Mouse (Mus musculus) heart, adult 2 months (tissue): ENCODE data around the gene Kbtbd2. TPM values are rescaled to one million over a fixed set of nuclear protein-coding genes. Genes with fewer than 3 reads are reported as not detected.

Source experiments
- DNase-seq, 2 experiments: peaks; one replicate each; pipeline ENCODE4 v3.0.0; 2021
- H3K27ac ChIP-seq: fragments of 200-600 bp; 2 replicates; pipeline ENCODE4 v1.8.1; 2022
- H3K27me3 ChIP-seq: fragments of 200-500 bp; 2 replicates; pipeline ENCODE4 v1.6.1; 2012; ENCODE audit warnings: mild to moderate bottlenecking, low read length, inconsistent platforms, mixed read lengths; ENCODE audit not compliant: control insufficient read depth, insufficient read depth
- H3K36me3 ChIP-seq: fragments of 200-500 bp; 2 replicates; pipeline ENCODE4 v1.6.1; 2012; ENCODE audit warnings: low read length, inconsistent platforms; ENCODE audit not compliant: control insufficient read depth, insufficient read depth
- H3K4me1 ChIP-seq: fragments of 200-500 bp; 2 replicates; pipeline ENCODE4 v1.6.1; 2011; ENCODE audit warnings: low read length; ENCODE audit not compliant: control insufficient read depth, insufficient read depth
- H3K4me3 ChIP-seq: fragments of 200-600 bp; 2 replicates; pipeline ENCODE4 v1.8.1; 2022
- H3K79me2 ChIP-seq: fragments of 200-500 bp; replicated peaks from 2 replicates; pipeline ENCODE4 v1.6.1; 2012; ENCODE audit warnings: mild to moderate bottlenecking, inconsistent platforms, low read length, moderate library complexity, mixed read lengths; ENCODE audit not compliant: control insufficient read depth, insufficient read depth
- H3K9ac ChIP-seq: fragments of 200-500 bp; 2 replicates; pipeline ENCODE4 v1.6.1; 2012; ENCODE audit warnings: low read depth, mild to moderate bottlenecking, control low read depth, inconsistent platforms, low read length, mixed read lengths
- CTCF ChIP-seq: fragments of 200-600 bp; IDR thresholded peaks from 2 replicates; pipeline ENCODE4 v1.8.1; 2022; ENCODE audit warnings: antibody characterized with exemption, mild to moderate bottlenecking, moderate library complexity
- EP300 ChIP-seq: fragments of 200-500 bp; IDR thresholded peaks from 2 replicates; pipeline ENCODE4 v1.6.1; 2011; ENCODE audit warnings: low read depth, low read length, control low read depth; ENCODE audit not compliant: insufficient read depth
- POLR2A ChIP-seq: fragments of 200-500 bp; IDR thresholded peaks from 2 replicates; pipeline ENCODE4 v1.6.1; 2011; ENCODE audit warnings: mild to moderate bottlenecking, low read depth, low read length, control low read depth; ENCODE audit not compliant: insufficient read depth
- WGBS: fragments of 180-500 bp; shearing (Covaris S2); methylation state at CpG from one replicate; pipeline ENCODE4 v1.1.7; 2018; 5-methylcytosine and 5-hydroxymethylcytosine counted together
- intact Hi-C: fragments of 180-260 bp; cut with DNase I; formaldehyde crosslinking; loops from one replicate; pipeline ENCODE4 v1.15.1; 2025
- polyA plus RNA-seq: library from polyadenylated mRNA; depleted of rRNA; stranded (reverse); fragments of >200 nt; gene quantifications from 2 replicates; pipeline ENCODE4 v1.2.3, GENCODE M21; 2012; rRNA removed
- total RNA-seq, 2 experiments: library from RNA; stranded (reverse); gene quantifications; 2 replicates each; pipeline ENCODE4 v1.2.3; 2021

Kbtbd2 gene
- total and polyA plus RNA-seq, 3 experiments, result 7.7 to 30.6 (median 28.9) TPM

- Histone ChIP-seq H3K27ac (no peak overlapping the region), H3K79me2 (no peaks in the 10 kb centered on the region), H3K36me3 (peaks cover 7% of the 10 kb centered on the region), H3K4me3 (no peak overlapping the region), H3K9ac (no peak overlapping the region), H3K27me3 (no peaks in the 10 kb centered on the region), H3K4me1 (no peaks in the 10 kb centered on the region)
- 92% methylated on average over 1 of the region's 1 CpGs for WGBS
- intact Hi-C loops, result no loop called here
- DNase-seq, result no peak
- TF ChIP-seq POLR2A, result no peak
- no peak for TF ChIP-seq EP300
- TF ChIP-seq CTCF, result no peak
Measured at GRCm38 (mm10) chr6:56759324-56759723, 38.3 kb downstream of the Kbtbd2 start.

GRCm38 (mm10) chr6:56756117-56756516, 41.5 kb downstream of the Kbtbd2 start:
- Histone ChIP-seq H3K27ac (no peak overlapping the region), H3K9ac (no peak overlapping the region), H3K4me3 (no peak overlapping the region), H3K4me1 (no peaks in the 10 kb centered on the region), H3K79me2 (no peaks in the 10 kb centered on the region), H3K27me3 (no peaks in the 10 kb centered on the region), H3K36me3 (peaks cover 3% of the 10 kb centered on the region)
- intact Hi-C loops, result no loop called here
- no peak for DNase-seq
- 88% methylated on average over 1 of the region's 1 CpGs for WGBS
- TF ChIP-seq CTCF, result no peak
- TF ChIP-seq EP300, result no peak
- no peak for TF ChIP-seq POLR2A

- Histone ChIP-seq H3K27ac (no peak overlapping the region), H3K79me2 (no peaks in the 10 kb centered on the region), H3K36me3 (peaks cover 3% of the 10 kb centered on the region), H3K9ac (no peak overlapping the region), H3K4me3 (no peak overlapping the region), H3K27me3 (no peaks in the 10 kb centered on the region), H3K4me1 (no peaks in the 10 kb centered on the region)
- intact Hi-C loops, result no loop called here
- no peak for DNase-seq
- 89% methylated on average over 3 of the region's 3 CpGs for WGBS
- TF ChIP-seq EP300 (no peak), POLR2A (no peak), CTCF (no peak)
Measured at GRCm38 (mm10) chr6:56753719-56754118, 43.9 kb downstream of the Kbtbd2 start.

- H3K4me3 ChIP-seq, result no peak overlapping the region
- no peaks in the 10 kb centered on the region for H3K27me3 ChIP-seq
- no peak overlapping the region for H3K27ac ChIP-seq
- no peak for DNase-seq
- H3K36me3 ChIP-seq, result peaks cover 11% of the 10 kb centered on the region
- intact Hi-C loops, result no loop called here
- H3K9ac ChIP-seq, result no peak overlapping the region
- no peaks in the 10 kb centered on the region for H3K4me1 ChIP-seq
- TF ChIP-seq CTCF (no peak), POLR2A (no peak), EP300 (no peak)
- H3K79me2 ChIP-seq, result no peaks in the 10 kb centered on the region
- WGBS, result 38% methylated on average over 5 of the region's 5 CpGs
Measured at GRCm38 (mm10) chr6:56745950-56746543, 51.6 kb downstream of the Kbtbd2 start.

GRCm38 (mm10) chr6:56732545-56732944, 65.1 kb downstream of the Kbtbd2 start:
- DNase-seq, result no peak
- TF ChIP-seq CTCF (no peak), EP300 (no peak), POLR2A (no peak)
- peaks cover 4% of the 10 kb centered on the region; the same call in 1 of the 2 replicates for H3K36me3 ChIP-seq
- no peak overlapping the region for H3K9ac ChIP-seq
- no peaks in the 10 kb centered on the region for H3K27me3 ChIP-seq
- intact Hi-C loops, result no loop called here
- no peak overlapping the region for H3K27ac ChIP-seq
- no peaks in the 10 kb centered on the region for H3K4me1 ChIP-seq
- 85% methylated on average over 2 of the region's 2 CpGs for WGBS
- H3K79me2 ChIP-seq, result no peaks in the 10 kb centered on the region
- no peak overlapping the region for H3K4me3 ChIP-seq

Other genes with a start within 250 kb of the Kbtbd2 start
- gene Pde1c, start 228.7 kb downstream of the Kbtbd2 start, total RNA-seq, result 10 to 100 TPM; 64.9 to 85.7 TPM
- 9.7 and 22.7 TPM in 2 replicates for gene Pde1c, start 228.7 kb downstream of the Kbtbd2 start, polyA plus RNA-seq
- gene Lsm5, start 93.1 kb downstream of the Kbtbd2 start, total RNA-seq, result 10 to 100 TPM; 15.7 to 18.0 TPM
- 4.2 and 6.3 TPM in 2 replicates for gene Lsm5, start 93.1 kb downstream of the Kbtbd2 start, polyA plus RNA-seq
- gene Avl9, start 82.9 kb downstream of the Kbtbd2 start, total RNA-seq, result 1 to 10 TPM; 5.8 to 6.9 TPM
- 2.0 and 3.2 TPM in 2 replicates for gene Avl9, start 82.9 kb downstream of the Kbtbd2 start, polyA plus RNA-seq
- 10 to 100 TPM; 84.5 to 85.9 TPM for gene Fkbp9, start 34.2 kb upstream of the Kbtbd2 start, total RNA-seq
- 44.1 and 89.8 TPM in 2 replicates for gene Fkbp9, start 34.2 kb upstream of the Kbtbd2 start, polyA plus RNA-seq
- 10 to 100 TPM; 62.4 to 75.5 TPM for gene Nt5c3, start 126.1 kb upstream of the Kbtbd2 start, total RNA-seq
- 16.9 and 49.2 TPM in 2 replicates for gene Nt5c3, start 126.1 kb upstream of the Kbtbd2 start, polyA plus RNA-seq
- gene Vmn1r4, start 126.2 kb upstream of the Kbtbd2 start, total RNA-seq, result under 1 TPM in 1 of 2 experiments, not detected in 1; 0.16 TPM
- gene Vmn1r4, start 126.2 kb upstream of the Kbtbd2 start, polyA plus RNA-seq, result 0.06 and 0.29 TPM in 2 replicates
- gene Vmn1r5, start 172.5 kb upstream of the Kbtbd2 start, total RNA-seq, result not detected
- not detected in 2 replicates for gene Vmn1r5, start 172.5 kb upstream of the Kbtbd2 start, polyA plus RNA-seq
- gene Vmn1r6, start 199.4 kb upstream of the Kbtbd2 start, total RNA-seq, result not detected
- not detected in 2 replicates for gene Vmn1r6, start 199.4 kb upstream of the Kbtbd2 start, polyA plus RNA-seq
- not detected for gene Vmn1r7, start 227.5 kb upstream of the Kbtbd2 start, total RNA-seq
- gene Vmn1r7, start 227.5 kb upstream of the Kbtbd2 start, polyA plus RNA-seq, result not detected in 2 replicates
- gene Vmn1r8, start 234.5 kb upstream of the Kbtbd2 start, total RNA-seq, result not detected
- gene Vmn1r8, start 234.5 kb upstream of the Kbtbd2 start, polyA plus RNA-seq, result not detected in 2 replicates